Mouse (Mus musculus) lung, postnatal 4 days (tissue): ENCODE data around the gene Acvr2b.
"Not testable (repeated sequence)": the region's sequence is repeated elsewhere in the genome, so short reads cannot be mapped to it uniquely, and the experiment has no call there.

ENCODE experiments used
- DNase-seq, 2 experiments: peaks; one replicate each; pipeline ENCODE4 v3.0.0; 2021

Acvr2b gene

DNA sequence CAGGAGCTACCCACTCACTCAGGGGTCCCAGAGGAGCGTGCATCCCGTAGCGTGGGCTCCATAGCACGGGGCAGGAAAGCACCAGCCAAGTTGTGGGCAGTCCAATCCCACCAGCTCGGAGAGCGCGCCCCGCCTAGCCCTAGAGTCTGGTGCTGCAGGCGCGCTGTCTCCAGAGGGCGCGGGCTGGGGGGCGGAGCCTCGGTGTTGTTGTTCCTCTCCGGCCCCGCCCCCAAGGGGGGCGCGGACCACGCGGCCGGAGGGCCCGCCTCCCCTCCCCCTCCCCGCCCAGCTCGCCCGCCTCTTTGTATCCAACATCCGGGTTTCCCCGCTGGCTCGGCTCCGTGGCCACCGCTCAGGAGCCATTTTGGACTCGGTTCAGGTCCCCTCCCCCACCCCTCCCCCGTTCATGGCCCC is at the start of gene Acvr2b:
TSS of gene Acvr2b (plus strand) at position 318 of the 414 bp plus-strand sequence.
- peak; percentile 96 to 98 for DNase-seq

DNA sequence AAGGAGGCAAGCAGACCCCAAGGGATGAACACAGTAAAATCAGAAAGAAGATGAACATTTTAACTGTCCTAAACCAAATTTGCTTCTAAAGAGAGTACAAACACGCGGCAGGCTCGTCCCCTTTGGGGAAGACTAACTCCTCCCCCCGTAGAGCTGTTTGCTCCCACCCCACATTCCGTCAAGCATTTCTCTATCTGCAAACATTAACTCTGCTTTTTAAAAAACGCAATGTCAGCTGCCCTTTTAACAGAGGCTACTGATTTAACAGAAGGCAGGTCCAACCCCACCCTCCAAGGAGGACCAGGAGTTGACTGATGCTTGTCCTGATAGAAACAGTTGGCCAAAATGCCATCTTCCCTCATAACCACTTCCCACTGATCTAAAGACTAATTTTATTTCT is 48.0 kb upstream of the Acvr2b start:
- no peak for DNase-seq

DNA sequence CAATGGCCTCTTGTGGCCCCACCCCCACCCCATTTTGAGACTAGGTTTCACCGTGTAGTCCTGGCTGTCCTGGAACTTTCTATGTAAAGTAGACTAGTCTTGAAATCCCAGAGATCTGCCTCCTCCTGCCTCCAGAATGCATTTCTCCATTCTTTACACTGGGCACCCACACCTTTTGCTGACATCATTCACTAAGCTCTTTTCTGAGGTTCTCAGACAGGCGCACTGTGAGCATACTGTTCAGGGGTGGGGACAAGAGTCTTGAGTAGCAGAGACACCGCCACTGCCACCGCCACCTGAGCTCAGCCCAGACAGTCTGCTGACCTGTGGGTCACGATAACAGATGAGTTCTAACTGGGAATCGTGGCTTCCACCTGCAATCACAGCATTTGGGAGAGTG is 46.0 kb upstream of the Acvr2b start:
- no peak for DNase-seq

DNA sequence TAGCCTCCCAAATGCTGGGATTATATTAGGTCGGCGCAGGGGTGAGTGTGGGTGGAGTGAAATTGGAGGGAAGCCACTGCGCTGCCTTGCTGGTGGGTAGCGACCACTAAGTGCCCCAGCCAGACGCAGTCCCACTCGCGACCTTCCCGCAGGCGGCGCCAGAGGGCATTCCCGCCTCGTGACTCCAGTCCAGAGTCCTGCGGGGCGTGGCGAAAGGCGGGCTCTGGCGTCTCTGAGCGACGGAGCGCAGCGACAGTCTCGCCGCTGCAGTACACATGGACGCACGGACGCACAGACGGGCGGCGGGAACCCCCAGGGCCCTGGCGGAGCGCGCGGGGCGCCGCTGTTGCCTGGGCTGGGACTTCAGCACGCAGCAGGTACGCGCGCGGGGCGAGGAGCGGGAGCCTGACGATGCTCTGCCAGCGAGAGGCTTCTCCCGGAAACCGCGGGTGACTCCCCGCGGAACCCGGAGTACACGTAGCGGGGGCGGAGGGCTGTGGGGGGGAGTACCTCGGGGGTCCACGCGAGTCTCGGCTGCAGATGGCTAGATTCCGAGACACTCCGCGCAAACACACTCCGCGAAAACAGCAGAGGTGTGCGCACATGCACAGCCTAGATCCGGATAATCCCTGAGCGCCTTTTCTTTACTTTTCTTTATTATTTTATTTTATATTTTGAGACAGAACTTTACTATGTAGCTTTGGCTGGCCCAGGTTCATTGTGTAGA is 44.4 kb upstream of the Acvr2b start, which contains the start of gene Xylb:
TSS of gene Xylb (plus strand) at position 51 of the 727 bp plus-strand sequence.
- peak; percentile 94 to 95 for DNase-seq

DNA sequence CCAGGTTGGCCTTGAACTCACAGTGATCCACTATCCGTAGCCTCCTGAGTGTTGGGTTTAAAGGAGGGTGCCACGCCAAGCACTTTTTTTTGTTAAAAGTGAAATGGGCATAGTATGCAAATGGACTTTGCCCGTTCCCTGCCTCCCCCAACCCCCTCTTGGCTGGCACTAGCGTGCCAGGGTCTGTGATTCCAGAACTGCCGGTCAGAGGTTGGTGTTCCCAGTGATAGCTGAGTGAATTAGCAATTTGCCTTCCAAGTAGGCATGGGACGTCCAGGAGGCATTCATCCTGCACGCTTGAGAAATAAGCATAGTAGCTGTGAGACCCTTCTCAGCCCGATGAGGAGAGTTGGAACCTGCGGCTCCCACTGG is 43.9 kb upstream of the Acvr2b start:
- DNase-seq: no peak

DNA sequence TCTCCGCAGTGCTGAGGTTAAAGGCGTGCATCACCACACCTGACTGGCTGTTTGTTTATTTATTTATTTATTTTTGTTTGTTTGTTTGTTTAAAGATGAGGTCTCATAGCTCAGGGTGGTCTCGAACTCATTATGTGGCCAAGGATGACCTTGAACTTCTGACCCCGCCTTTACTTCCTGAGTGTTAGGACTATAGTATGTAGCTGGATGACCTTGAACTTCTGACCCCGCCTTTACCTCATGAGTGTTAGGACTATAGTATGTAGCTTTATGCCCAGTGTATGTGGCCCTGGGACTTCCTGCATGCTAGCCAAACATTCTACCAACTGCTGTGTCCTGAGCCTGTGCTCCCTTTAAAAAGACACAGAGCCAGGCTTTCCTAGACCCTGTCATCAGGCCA is 40.5 kb upstream of the Acvr2b start:
- no peak for DNase-seq

DNA sequence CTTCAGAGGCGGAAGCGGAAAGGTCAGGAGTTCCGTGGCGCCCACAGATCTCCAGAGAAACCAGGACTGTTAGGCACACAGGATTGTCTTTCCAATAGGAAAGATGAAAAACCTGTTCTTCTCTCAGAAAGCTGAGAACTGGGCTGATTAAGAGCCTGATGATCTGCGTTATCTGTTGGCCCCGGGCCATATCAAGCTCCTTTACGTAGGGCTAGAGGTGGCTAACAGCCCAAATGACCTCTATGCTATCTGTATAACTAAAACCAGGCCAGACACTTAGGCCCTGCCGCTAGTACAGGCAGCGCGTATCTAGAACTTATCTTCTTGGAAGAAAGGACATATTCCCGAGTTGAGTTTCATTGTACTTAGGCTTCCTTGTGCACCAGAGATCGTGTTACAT is 38.7 kb upstream of the Acvr2b start:
- DNase-seq: no peak

DNA sequence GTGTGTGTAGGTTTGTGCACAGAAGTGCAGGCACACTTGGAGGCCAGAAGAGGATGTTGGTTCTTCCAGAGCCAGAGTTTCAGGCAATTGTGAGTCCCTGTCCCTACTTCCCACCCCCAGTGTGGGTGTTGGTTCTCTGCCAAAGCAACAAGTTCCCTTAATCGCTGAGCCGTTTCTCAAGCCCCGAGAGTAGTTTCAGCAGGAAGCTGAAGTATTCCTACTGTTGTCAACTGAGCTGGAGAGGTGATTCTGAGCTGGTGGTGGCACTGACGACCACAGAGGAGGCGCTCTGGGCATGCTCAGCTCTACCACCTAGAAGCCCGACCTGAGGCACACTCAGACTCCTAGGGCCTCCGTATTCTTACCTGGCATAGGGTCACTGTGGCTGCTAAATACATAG is 36.6 kb upstream of the Acvr2b start, which contains the start of gene Slc22a14:
TSS of gene Slc22a14 (minus strand) at position 270 of the 400 bp plus-strand sequence.
- DNase-seq: peak in 1 of 2 experiments; percentile 39

DNA sequence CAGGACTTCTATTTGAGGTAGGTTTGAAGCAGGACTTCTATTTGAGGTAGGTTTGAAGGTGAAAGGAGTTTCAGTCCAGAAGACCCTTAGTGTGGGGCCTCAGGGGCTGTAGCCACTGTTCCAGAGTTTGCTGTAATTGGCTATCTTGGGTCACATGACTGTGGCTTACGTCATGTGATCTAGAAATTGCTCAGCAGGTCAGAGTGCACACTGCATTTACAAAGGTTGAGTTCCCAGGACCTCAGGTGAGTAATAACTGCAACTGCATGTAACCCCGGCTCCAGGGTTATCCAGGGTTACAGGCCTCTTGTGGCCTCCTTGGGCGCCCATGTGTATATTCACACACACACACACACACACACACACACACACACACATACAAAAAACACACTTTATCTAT is 33.6 kb upstream of the Acvr2b start:
- DNase-seq: no peak

DNA sequence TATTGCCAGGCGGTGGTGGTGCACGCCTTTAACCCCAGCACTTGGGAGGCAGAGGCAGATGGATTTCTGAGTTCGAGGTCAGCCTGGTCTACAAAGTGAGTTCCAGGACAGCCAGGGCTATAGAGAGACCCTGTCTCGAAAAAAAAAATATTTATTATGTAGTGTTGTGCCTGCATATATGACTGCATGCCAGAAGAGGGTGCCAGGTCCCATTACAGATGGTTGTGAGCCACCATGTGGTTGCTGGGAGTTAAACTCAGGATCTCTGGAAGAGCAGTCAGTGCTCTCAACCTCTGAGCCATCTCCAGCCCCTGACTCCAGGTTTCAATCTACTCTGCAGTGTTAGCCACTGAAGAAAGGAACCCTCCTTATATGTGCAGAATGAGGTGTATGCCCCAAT is 31.1 kb upstream of the Acvr2b start:
- DNase-seq: not testable (repeated sequence)

DNA sequence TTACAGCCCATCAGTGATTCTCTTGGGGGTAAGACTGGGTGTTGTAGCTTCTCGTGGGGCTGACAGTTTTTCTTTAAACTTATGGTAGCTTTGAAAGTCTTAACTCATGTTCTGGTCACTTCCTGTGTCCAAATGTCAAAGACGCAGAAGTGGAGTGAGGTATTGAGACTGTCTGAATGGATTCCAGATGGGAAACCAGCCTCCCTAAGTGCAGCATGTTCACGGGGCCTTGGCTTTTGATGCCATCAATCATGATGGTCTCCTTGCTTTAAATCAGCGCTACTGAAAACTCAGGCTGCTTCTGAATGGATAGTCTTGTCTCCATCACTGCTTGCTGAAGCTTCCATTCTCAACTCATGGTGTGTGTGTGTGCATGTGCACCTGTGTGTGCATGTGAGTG is 30.7 kb upstream of the Acvr2b start:
- DNase-seq: no peak

DNA sequence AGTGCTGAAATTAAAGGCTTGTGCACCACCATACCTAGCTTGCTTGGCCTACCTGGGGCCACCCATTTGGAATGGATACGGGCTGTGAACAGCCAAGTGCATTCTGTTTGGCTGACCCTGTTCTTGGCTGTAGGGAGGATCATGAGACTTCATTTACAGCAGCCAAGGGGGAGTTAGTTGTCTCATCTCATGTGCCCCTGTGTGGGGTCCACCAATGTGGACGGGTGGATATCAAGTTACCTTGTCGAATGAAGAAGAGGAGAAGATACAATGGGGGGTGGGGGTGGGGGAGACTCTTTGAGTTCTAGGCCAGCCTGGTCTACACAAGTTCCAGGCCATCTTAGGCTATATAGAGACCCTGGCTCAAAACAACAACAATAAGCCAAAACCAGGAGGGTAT is 26.9 kb upstream of the Acvr2b start:
- no peak for DNase-seq

DNA sequence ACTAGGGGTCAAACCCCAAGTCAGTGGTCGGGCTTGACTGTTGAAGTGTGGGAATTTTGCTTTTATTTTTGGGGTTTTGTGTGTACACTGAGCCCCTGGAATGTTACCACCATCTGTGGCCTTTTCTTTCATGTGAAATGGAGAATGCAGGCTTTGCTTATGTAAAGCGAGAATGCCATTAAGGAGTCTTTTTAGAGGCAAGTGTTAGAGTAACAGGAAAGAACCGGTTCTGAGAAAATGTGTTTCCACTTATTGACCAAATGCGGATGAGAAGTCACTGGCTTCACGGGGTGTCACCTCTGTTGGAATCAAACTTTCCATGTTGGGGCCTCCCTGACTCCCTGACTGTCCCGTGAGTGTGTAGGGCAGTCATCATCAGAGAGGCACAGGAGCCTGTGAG is 26.4 kb upstream of the Acvr2b start:
- no peak for DNase-seq

DNA sequence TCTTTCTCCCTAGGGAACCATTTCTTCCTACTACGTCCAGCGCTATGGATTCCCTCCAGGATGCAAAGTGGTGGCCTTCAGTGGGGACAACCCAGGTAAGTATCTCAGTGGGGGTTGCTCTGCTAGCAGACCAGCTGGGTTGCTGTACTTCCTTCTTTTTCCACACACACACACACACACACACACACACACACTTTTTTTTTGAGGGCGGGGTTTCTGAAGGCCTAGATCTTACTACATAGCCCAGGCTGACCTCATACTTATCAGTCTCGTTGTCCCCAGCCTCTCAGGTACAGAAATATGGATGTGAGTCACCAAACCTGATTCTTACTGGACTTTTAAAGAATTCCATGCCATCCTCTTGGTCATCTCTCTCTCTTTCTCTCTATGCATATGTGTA is 23.7 kb upstream of the Acvr2b start:
- no peak for DNase-seq

DNA sequence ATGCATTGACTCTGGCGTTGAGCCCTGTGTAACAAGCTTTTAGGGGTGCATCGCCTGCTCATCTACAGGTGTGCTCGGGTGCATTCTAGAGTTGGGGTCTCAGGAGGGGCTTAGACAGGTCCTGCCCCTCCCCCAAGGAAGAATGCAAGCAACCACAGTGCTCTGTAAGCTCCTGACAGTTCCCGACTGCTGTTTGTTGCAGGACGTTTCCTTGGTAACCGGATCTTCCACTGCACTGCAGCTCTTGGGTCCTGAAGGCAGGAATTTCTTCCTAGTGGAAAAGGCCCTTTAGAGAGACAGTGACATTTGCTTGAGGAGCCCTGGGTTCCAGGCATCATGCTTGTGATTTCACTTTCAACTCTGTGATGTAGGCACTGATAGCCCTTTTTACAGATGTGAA is 19.3 kb upstream of the Acvr2b start:
- DNase-seq: no peak

DNA sequence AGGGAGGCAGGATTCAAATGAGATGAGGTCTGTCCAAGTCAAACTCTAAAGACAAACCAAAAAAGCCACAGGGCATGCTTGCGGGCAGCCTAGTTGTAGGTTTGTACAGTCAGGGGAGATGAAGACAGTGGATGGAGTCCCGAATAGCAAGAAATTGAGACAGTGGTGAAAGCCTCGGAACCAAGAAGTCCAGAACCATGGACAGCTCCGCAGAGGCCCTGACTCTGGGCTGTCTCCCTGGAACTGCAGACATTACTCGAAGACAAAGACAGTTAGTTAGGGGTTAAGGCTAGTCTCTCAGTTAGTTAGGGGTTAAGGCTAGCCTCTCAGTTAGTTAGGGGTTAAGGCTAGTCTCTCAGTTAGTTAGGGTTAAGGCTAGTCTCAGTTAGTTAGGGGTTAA is 13.0 kb upstream of the Acvr2b start:
- DNase-seq: peak in 1 of 2 experiments; percentile 20

DNA sequence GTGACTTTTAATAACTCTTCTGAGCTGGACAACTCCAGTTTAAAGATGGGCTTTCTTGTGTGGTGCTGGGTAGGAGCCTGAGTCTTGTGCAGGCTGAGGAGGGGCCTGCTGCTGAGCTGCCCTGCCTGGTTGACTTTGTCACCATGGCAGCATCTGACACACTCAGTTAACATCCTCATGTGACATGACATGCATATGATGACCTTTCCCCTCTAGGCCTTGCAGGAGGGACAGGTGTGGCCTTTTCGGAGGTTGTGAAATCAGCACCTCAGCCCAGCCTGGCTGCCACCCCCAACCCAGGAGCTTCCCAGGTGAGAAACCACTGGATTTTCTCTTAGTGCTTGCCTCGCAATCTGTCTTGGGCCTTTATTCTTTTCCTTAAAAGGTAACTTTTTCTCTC is 11.7 kb upstream of the Acvr2b start:
- no peak for DNase-seq

DNA sequence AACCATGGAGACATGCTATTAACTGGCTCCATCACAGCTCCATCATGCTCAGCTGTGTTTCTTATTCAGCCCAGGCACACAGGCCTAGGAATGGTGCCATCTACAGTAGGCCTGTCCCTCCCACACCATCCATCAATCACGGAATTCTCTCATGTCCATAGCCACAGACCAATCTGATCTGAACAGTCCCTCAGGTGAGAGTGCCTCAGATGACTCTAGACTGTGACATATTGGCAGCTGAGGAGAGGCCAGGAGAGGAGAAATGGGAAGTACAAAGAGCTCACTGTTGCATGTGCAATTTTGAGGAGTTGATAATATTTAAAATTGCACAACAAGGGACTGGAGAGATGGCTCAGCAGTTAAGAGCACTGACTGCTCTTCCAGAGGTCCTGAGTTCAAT is 7.1 kb upstream of the Acvr2b start:
- no peak for DNase-seq

DNA sequence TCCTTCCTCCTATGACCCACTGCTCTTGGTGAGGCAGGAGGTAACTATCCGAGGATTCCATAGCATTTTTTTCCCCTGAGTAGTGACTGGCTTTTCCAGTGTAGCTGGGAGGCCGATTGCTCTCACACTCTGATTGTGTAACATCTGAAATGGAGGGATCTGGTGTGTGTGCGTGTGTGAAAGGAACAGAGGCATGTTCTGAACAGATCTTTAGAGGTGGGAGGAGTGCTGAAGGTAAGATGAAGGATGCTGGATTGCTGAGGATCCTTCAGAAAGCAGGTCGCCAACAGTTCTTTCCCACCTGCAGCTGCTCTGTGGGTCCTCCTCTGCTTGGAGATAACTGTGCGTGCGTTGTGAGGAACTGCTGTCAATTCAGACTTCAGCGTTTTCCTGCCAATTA is 567 bp upstream of the Acvr2b start:
- DNase-seq: peak in 1 of 2 experiments; percentile 20

DNA sequence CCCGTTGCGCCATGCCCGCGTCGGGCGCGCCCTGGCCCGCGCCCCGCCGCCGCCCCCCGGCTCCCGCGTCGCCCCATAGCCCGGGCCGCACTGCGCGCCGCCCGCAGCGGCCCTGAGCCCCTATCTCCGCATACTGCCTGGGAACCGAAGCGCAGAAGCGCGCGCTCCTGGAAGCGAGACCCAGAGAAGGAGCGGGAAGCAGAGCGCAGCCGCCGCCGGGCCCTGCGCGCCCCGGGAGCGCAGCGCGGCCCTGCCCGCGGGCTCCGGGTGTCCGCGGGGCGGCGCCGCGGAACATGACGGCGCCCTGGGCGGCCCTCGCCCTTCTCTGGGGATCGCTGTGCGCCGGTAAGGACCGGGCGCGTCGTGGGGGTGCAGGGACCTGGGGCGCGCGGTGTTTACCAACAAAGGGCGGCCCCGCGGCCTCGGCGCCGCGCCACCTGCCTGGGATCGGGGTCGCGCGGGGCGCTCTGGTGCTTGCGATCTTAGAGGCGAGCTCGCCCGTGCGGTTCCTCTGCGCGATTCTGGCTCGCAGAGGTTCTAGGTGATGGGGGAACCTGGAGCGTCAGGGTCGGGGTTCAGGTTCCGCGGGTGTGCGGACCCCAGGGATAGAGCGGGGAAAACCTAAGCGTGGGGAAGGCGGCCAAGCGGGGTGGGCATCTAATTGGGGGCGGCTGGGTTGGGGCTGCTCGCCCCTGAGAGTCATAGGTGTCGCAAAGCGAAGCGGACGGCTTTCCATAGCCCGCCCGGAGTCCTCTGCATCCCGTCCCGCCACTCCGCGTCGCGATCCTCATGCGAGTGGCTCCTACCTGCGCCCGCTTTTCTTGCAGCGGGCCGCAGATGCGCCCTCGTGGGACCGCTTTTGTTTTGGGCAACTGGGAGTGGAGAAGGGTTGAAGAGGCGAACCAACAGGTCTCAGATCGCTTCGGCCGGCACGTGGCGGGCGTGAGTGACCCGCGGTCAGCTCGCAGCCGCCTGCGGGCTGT is 626 bp downstream of the Acvr2b start:
- peak; percentile 56 to 74 for DNase-seq

DNA sequence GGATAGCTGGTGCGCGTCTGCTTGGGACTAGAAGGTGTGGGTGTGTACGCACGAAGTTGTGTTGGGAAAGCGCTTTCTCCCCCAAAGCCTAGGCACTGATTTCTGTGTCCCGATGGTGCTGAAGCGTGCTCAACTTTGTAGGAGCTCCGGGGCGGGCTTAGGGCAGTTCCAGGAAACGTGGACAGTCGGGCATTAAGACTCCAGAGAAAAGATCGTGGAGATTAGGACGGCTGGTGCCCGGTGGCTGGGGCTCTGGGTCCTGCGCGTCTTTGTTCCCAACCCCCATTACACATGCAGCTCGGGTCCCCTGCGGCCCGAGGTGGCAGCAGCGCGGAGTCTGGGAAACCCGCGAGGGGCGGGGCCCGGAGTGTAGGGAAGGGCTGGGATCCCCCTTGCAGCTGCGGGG is 1.3 kb downstream of the Acvr2b start:
- DNase-seq: peak; percentile 35 to 63

DNA sequence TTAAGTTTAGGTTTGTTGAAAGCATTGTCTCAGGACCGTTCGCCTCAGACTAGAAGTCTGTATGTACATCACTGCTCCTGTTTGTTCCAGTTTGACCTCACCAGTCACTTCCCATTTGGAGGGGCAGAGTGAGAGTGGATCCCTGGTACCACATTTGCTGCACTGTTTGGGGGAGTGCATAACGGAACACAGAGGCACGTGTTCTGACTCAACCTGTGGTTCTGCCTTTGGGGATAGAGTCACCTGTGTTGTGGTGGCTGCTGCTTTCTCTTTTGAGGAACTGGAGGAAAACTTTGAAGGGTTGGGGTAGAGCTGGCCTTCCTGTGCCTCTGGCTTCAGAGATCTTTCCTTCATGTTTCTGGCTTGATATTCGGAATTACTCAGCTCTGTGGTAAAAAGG is 2.2 kb downstream of the Acvr2b start:
- DNase-seq: no peak

DNA sequence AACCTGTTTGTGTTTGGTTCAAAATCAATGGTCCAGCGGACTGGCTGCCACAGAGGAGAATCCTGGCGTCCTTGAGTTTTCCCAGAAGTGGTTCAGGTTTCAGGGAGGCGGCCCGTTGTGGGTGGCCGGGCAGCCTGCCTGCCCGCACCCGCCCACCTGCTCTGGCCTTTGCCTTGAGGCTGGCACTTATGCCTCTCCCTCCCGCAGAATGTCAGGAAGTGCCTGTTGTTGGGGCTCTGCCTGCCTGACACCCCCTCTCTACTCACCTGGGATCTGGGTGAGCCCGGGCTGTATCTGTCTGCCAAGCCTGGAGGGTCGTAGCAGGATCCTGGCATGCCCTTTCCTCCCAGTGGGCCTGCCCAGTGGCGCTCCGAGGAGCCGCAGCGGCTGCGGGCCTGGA is 6.0 kb downstream of the Acvr2b start:
- DNase-seq: no peak
